Mouse (Mus musculus) olfactory bulb, adult 2 months (tissue): ENCODE data around the gene Ak6.

Source experiments
- CTCF ChIP-seq: fragments of 200-500 bp; IDR thresholded peaks from 2 replicates; pipeline ENCODE4 v1.5.1; 2012; ENCODE audit warnings: low read depth, mild to moderate bottlenecking, low read length, moderate library complexity; ENCODE audit not compliant: insufficient read depth
- POLR2A ChIP-seq: fragments of 200-500 bp; IDR thresholded peaks from 2 replicates; pipeline ENCODE4 v1.6.1; 2012; ENCODE audit warnings: mild to moderate bottlenecking, low read depth, low read length, moderate library complexity; ENCODE audit not compliant: insufficient read depth

DNA sequence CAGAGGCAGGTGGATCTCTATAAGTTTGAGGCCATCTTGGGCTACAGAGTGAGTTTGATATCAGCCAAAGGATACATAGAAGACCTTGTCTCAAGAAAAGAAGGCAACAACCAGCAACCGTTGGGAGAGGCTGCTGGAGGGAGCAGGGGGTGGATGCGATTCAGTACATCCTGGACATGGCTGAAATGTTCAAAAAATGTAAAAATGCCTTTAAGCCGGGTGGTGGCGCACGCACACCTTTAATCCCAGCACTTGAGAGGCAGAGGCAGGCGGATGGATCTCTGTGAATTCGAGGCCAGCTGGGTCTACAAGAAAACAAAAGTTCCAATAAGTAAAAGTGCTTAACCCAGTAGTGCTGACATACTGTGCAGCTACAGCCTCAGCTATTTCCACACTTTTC lies 36.7 kb downstream of the Ak6 start:
- TF ChIP-seq CTCF (no peak), POLR2A (no peak)
